Mouse (Mus musculus): ENCODE data around the gene Cyb5d1. TPM values are rescaled to one million over a fixed set of nuclear protein-coding genes. Genes with fewer than 3 reads are reported as not detected.

Cyb5d1 gene
- polyA plus RNA-seq, 1 experiment, result 22.5 TPM

DNA sequence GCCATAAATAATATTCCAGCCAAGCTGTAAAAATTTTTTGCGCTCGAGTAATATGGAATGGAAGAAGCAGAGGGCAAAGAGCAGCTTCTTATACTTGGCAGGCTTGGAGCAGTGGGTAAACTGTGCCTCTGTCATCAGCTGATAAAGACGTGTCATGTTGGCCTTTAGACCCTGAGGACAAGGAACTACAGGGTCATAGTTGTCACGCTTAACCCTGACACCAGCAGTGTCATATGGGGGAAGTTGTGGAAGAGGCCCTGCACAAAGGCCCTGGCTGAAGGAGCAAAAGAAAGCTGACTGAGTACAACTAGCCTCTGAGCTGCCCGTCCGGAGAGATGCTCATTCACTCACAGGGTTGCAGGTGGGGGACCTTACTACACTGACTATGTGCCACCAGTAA, 28.5 kb upstream of the Cyb5d1 start:
- TF ChIP-seq CTCF (IDR thresholded peaks at IDR 0.05; ENCODE audit: low read depth, low read length) (no peak), POLR2A (IDR thresholded peaks at IDR 0.05; ENCODE audit: borderline replicate concordance, low read depth, low read length) (no peak)
- no peak overlapping the region for H3K27ac ChIP-seq (ENCODE audit: insufficient read depth, low read depth, low read length)
- no peak overlapping the region for H3K4me3 ChIP-seq (ENCODE audit: insufficient read depth, low read length)
- peaks cover 22% of the 10 kb centered on the region for H3K4me1 ChIP-seq (ENCODE audit: control insufficient read depth, insufficient read depth, low read length)

- Histone ChIP-seq H3K4me3 (ENCODE audit: insufficient read depth, low read length) (no peak overlapping the region), H3K4me1 (ENCODE audit: control insufficient read depth, insufficient read depth, low read length) (peaks cover 16% of the 10 kb centered on the region), H3K27ac (ENCODE audit: insufficient read depth, low read depth, low read length) (no peak overlapping the region)
- TF ChIP-seq CTCF (IDR thresholded peaks at IDR 0.05; ENCODE audit: low read depth, low read length), result no peak
- TF ChIP-seq POLR2A (IDR thresholded peaks at IDR 0.05; ENCODE audit: borderline replicate concordance, low read depth, low read length), result no peak
Measured at GRCm38 (mm10) chr11:69422842-69423241, 27.4 kb upstream of the Cyb5d1 start.

DNA sequence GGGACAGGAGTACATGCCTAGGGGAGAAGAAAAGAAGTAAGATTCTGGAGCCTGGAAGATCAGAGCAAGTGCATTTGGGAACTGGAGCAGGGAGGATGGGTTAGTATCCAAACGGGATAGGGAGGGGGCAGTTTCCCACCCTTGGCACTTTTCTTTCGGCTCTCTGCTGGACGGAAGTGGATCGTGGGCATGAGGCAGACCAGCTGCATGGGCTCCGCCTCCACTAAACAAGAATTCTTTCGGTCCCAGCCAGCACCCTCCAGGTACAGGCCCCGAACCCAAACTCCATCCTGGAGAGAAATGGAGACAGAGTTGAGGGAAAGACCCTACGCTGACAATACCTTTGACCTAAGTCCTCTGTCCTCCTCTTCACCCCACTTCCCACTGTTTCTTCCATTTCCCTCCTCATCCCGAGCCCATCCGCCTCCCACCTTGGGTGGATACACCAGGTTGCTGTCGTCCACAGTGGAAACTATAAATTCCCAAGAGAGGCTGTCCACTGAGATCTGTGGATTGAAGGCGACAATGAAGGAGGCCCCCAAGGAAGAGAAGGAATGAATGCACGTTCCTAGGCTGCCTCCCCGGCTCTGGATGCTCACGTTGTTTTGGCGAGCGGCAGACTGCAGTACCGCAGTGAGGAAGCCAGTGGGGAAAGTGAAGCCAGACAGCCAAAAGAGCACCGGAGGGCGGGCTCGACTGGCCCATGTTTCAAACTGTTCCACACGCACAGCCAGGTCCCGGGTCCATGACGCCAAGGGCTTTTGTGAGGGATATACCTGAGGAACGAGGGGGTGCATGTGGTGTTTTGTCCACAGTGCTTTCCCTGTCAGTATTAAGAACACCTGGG, 25.9 kb upstream of the Cyb5d1 start:
- Histone ChIP-seq H3K27ac (ENCODE audit: insufficient read depth, low read depth, low read length) (no peak overlapping the region), H3K4me1 (ENCODE audit: control insufficient read depth, insufficient read depth, low read length) (peaks cover 21% of the 10 kb centered on the region), H3K4me3 (ENCODE audit: insufficient read depth, low read length) (no peak overlapping the region)
- TF ChIP-seq POLR2A (IDR thresholded peaks at IDR 0.05; ENCODE audit: borderline replicate concordance, low read depth, low read length), result no peak
- no peak for TF ChIP-seq CTCF (IDR thresholded peaks at IDR 0.05; ENCODE audit: low read depth, low read length)

GRCm38 (mm10) chr11:69420554-69421000, 25.1 kb upstream of the Cyb5d1 start:
- no peak for TF ChIP-seq POLR2A (IDR thresholded peaks at IDR 0.05; ENCODE audit: borderline replicate concordance, low read depth, low read length)
- TF ChIP-seq CTCF (IDR thresholded peaks at IDR 0.05; ENCODE audit: low read depth, low read length), result no peak
- Histone ChIP-seq H3K27ac (ENCODE audit: insufficient read depth, low read depth, low read length) (no peak overlapping the region), H3K4me3 (ENCODE audit: insufficient read depth, low read length) (peak overlapping the region; percentile 44), H3K4me1 (ENCODE audit: control insufficient read depth, insufficient read depth, low read length) (peaks cover 21% of the 10 kb centered on the region)

- H3K4me1 ChIP-seq (ENCODE audit: control insufficient read depth, insufficient read depth, low read length), result peaks cover 26% of the 10 kb centered on the region
Measured at GRCm38 (mm10) chr11:69419813-69420553, 24.6 kb upstream of the Cyb5d1 start.

GRCm38 (mm10) chr11:69419443-69419812, 24.0 kb upstream of the Cyb5d1 start:
- H3K4me3 ChIP-seq (ENCODE audit: insufficient read depth, low read length), result peak overlapping the region; percentile 48
- TF ChIP-seq CTCF (IDR thresholded peaks at IDR 0.05; ENCODE audit: low read depth, low read length), result no peak
- no peak for TF ChIP-seq POLR2A (IDR thresholded peaks at IDR 0.05; ENCODE audit: borderline replicate concordance, low read depth, low read length)
- no peak overlapping the region; the same call in 1 of the 2 replicates for H3K27ac ChIP-seq (ENCODE audit: insufficient read depth, low read depth, low read length)
- H3K4me1 ChIP-seq (ENCODE audit: control insufficient read depth, insufficient read depth, low read length), result peaks cover 29% of the 10 kb centered on the region

More at GRCm38 (mm10) chr11:69419813-69420553, 24.6 kb upstream of the Cyb5d1 start:
- TF ChIP-seq CTCF (IDR thresholded peaks at IDR 0.05; ENCODE audit: low read depth, low read length), result no peak
- no peak for TF ChIP-seq POLR2A (IDR thresholded peaks at IDR 0.05; ENCODE audit: borderline replicate concordance, low read depth, low read length)
- Histone ChIP-seq H3K27ac (ENCODE audit: insufficient read depth, low read depth, low read length) (no peak overlapping the region), H3K4me3 (ENCODE audit: insufficient read depth, low read length) (peak overlapping the region; percentile 48)

DNA sequence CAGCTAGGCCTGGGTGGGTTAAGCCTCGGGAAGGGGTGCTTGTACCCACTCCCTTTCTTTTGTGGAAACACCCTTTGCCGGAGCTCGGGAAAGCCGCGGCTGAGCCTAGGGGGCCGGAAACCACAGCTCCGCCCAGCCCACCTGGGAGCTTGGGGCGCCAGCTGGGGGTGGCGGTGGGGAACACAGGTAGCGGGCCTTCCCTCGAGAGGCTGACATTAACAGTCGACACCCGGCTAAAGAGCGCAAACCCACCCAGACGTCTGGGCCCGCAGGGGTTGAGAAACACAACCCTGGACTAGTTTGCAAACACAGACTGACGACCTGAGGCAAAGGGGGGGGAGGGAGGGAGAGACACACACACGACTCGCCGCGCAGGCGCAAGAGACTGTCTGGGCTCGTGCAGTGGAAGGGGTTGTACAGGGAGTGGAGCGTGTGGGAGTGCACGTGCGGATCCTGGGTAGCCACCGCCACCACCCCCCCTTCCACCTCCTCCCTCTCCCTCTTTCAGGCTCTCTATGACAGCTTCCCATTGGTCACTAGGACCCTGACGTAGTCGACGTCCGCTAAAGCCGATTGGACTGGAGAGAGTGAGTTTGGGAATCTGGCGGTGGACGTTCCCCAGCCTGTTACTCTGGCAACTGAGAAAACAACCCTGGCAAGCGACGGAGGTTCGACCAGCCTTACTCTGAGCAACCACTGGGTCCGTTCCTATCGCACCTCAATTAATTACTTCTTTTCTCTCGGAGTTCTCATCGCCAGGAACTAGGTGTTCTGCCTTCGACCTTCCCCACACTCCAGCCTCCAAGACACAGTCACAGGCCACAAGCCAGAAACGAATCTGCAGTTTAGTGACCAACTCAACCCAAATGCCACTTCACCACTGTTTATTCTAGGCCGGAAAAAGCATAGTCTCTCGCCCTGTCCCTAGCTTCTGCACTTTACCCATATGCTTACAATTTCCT, 23.3 kb upstream of the Cyb5d1 start:
- H3K27ac ChIP-seq (ENCODE audit: insufficient read depth, low read depth, low read length), result peak overlapping the region; percentile 84
- peaks cover 29% of the 10 kb centered on the region for H3K4me1 ChIP-seq (ENCODE audit: control insufficient read depth, insufficient read depth, low read length)
- TF ChIP-seq POLR2A (IDR thresholded peaks at IDR 0.05; ENCODE audit: borderline replicate concordance, low read depth, low read length) (no peak), CTCF (IDR thresholded peaks at IDR 0.05; ENCODE audit: low read depth, low read length) (0 out of 2 replicates have a peak, but pooled peaks have one; percentile 10)
- H3K4me3 ChIP-seq (ENCODE audit: insufficient read depth, low read length), result peak overlapping the region; percentile 67

GRCm38 (mm10) chr11:69417449-69418384, 22.3 kb upstream of the Cyb5d1 start:
- Histone ChIP-seq H3K4me1 (ENCODE audit: control insufficient read depth, insufficient read depth, low read length) (peaks cover 27% of the 10 kb centered on the region), H3K4me3 (ENCODE audit: insufficient read depth, low read length) (peak overlapping the region; percentile 67), H3K27ac (ENCODE audit: insufficient read depth, low read depth, low read length) (peak overlapping the region; percentile 84)
- TF ChIP-seq CTCF (IDR thresholded peaks at IDR 0.05; ENCODE audit: low read depth, low read length) (no peak), POLR2A (IDR thresholded peaks at IDR 0.05; ENCODE audit: borderline replicate concordance, low read depth, low read length) (no peak; the same call in 1 of the 2 replicates)

Data from bone marrow macrophage, adult 2 months (primary cell).